Mouse (Mus musculus): ENCODE data around the gene Flii.
A peak's percentile ranks its signal among the peaks of the same experiment; 100 is the strongest.

Flii gene

GRCm38 (mm10) chr11:60715833-60716232 lies 11.2 kb downstream of the Flii start:
- no peak for DNase-seq (ENCODE audit: low spot score)

DNA sequence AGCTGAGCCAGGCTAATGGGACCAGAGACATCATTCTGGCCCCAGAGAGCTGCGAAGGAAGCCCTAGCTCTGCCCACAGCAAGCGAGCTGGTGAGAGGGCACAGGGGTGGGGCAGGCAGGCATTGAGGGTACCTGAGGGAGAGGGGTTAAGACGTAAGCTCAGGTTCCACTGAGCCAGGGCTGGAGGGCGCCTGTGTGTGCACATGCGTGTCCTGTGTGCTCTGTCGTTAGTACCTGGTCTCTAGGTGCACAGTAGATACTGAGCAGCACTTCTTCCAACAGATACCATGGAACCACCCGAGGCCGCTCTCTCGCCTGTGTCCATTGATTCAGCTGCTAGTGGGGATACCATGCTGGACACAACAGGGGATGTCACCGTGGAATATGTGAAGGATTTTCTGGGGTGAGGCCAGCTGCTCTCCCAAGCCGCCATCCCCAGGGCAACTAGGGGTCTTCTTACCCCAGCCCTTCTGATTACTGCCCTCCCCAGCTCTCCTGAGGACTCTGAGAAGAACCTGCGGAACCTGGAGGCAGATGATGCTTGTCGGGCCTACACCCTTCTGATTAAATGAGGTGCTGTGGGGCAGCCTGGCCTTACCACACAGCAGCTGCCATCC lies 14.3 kb downstream of the Flii start:
- no peak for DNase-seq (ENCODE audit: low spot score)

DNA sequence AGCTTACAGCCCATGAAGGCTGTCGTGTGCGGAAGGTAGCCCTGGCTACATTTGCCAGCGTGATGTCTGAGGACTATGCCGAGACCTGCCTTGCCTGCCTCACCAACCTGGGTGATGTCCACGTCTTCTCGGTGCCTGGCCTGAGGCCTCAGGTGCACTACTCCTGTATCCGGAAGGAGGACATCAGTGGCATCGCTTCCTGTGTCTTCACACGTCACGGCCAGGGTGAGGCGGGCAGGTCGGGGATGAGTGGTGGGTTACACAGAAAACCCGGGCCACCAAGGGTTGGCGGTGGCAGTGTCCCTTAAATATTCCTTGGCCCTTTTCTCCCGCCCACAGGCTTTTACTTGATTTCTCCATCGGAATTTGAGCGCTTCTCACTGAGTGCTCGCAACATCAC lies 15.0 kb downstream of the Flii start:
- no peak for DNase-seq (ENCODE audit: low spot score)

- no peak for DNase-seq (ENCODE audit: low spot score)
These were observed 15.8 kb downstream of the Flii start for GRCm38 (mm10) chr11:60711218-60711617.

GRCm38 (mm10) chr11:60709481-60710465 lies 17.3 kb downstream of the Flii start:
- no peak for DNase-seq (ENCODE audit: low spot score)

GRCm38 (mm10) chr11:60708631-60709030 lies 18.4 kb downstream of the Flii start:
- DNase-seq (ENCODE audit: low spot score) = peak; percentile 4

DNA sequence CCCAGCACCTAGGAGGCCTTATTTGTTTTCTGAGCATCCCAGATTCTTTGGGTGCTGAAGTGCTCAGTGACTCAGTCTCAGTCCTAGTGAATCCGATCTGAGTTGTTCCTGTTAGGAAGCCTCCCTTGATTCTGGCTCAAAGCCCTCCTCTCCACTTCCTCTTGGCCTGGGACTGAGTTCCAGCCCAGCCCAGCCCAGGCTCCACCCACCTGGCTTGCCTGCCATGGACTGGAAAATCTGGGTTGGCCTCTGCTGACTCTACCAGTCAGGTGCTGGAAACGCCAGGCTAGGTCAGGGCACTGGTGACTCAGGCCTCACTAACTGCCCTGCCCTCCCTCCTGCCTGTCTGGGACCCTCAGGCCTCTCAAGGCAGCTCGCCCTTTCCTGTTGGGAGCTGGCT lies 19.4 kb downstream of the Flii start:
- peak; percentile 92 for DNase-seq (ENCODE audit: low spot score)

- peak; percentile 14 for DNase-seq (ENCODE audit: low spot score)
These were observed 20.2 kb downstream of the Flii start for GRCm38 (mm10) chr11:60706696-60707480.

DNA sequence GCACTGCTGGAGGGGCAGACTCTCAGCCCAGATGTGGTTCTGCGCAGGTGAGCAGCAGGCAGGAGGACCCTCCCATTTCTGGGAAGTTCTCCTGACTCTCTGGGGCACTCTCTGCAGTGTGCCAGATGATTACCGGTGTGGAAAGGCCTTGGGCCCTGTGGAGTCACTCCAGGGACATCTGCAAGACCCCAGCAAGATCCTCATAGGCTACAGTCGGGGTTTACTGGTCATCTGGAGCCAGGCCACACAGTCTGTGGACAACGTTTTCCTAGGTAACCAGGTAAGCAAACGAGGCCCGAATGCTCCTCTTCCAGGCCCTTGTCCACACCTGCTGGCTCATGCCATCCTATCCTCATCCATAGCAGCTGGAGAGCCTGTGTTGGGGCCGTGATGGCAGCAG lies 21.0 kb downstream of the Flii start:
- no peak for DNase-seq (ENCODE audit: low spot score)

DNA sequence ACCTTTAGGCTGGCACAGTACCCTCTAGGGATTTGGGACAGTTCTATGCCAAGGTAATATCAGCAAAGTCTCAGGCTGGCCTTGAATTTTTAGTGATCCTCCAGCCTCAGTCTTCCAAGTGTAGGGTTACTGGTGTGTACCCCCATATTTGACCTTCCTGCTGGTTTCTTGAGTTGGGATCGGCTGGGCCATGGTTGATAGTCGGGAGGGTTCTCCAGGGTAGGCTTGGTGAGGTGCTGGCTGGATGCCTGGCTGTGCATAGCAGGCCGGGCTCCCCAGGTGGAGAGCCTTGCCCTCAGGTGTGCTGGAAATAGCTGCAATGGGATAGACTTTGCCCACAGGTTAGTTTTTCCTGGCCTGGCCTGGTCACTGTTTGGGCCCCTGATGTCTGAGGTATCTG lies 21.8 kb downstream of the Flii start:
- DNase-seq (ENCODE audit: low spot score) = peak; percentile 2

- peak; percentile 2 for DNase-seq (ENCODE audit: low spot score)
These were observed 22.8 kb downstream of the Flii start for GRCm38 (mm10) chr11:60704023-60704880.

DNA sequence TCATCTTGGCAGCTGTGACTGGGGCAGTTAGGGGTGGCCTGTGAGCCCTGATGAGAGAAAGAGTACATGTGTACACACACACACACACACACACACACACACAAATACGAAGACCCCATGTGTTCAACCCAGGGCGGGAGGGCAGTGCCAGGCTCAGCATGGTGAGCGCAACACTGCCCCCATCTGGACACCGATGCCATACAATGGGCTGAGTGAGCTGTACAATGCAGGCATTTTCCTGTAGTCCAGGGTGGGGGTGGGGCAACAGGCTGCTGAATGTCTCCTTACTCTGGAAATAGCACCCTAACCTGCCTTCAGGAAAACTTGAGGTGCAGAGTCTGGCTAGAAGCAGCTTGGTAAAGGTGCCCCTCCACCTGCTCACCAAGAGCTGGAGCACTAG lies 23.9 kb downstream of the Flii start:
- DNase-seq (ENCODE audit: low spot score) = peak; percentile 58

DNA sequence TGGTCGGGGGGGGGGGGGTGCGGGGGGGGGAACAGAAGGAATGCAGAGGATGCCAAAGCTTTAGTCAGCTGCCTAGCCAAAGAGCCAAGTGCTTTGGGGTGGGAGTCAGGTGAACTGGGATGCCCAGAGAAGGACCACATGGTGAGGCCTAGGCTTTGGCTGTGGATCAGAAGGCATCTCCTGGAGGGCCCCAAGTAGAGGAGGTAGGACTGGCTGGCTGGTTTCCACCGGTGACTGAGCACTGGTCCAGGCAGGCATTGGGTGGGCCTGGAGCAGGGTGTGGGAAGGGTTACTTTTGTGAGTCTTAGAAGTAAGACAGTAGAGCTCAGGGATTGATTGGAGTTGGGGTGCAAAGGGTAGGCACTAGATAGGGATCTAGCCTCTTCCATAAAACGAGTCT lies 25.5 kb downstream of the Flii start:
- peak; percentile 8 for DNase-seq (ENCODE audit: low spot score)

- no peak for DNase-seq (ENCODE audit: low spot score)
These were observed 26.5 kb downstream of the Flii start for GRCm38 (mm10) chr11:60700320-60701185.

DNA sequence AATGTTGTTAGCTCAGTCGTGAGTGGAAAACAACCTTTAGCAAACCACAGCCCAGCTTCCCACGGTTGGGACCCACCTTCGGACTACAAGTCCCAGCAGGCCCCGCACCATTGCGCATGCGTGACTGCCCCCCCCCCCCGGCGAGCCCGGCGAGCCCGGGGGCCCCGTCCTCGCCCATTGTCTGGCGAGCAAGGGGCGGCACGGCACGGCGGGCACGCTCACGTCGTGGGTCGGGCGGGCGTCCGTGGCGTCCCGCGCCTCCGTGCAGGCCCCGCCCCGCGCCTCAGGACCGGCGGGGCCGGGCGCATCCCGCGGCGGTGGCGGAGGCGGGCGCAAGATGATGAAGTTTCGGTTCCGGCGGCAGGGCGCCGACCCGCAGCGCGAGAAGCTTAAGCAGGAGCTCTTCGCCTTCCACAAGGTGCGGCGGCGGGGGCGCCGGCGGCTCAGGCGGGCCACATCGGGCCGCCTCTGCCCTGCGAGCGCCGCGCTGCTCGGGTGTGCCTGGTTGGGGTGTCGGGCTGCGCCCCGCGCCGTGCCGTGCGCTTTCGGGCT lies 27.5 kb downstream of the Flii start, which contains the start of gene Llgl1:
Llgl1 (plus strand) TSS at position 200 of the 552 bp plus-strand sequence.
- peak; percentile 86 for DNase-seq (ENCODE audit: low spot score)

DNA sequence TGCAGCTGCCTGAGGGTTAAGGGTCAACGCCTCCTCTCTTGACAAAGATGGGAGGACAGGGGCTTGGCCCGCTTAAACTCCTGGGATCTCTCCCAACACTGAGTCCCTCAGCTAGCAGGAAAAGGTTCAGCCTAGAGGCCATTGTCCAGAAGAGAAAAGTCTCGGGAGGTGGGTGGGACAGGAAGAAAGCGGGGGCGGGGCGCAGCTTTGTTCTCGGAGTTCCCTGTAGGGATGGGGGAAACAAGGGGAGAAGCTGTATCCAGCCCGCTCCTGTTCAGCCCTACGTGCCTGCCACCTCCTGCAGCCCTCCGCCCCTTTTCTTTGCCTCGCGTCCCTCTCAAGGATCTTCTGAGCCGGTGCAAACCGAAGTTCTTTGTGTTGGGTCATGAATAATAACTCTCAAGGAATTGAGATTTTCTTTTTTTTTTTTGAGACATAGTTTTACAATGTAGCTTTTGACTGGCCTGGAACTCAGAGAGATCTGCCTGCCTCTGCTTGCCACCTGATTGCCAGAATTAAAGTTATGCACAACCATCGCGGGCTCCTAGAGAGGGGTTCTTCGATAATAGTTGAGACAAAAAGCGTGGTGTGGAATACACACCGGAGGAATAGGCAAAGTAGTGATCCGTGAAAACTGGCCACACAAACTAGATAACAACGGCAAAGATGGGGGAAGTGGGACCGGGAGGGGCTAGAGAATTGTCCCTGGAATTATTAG lies 28.1 kb downstream of the Flii start:
- peak; percentile 74 for DNase-seq (ENCODE audit: low spot score)

DNA sequence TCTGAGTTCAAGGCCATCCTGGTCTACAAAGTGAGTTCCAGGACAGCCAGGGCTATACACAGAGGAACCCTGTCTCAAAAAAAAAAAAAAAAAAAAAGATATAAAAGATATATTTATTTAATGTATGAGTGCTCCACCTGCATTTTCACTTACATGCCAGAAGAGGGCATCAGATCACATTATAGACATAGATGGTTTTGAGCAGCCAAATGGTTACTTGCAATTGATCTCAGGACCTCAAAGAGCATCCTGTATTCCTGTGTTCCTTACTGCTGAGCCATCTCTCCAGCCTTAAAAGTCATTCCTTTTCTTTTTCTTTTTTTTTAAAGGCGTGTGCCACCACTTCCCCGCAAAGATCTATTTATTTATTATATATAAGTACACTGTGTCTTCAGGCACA lies 29.5 kb downstream of the Flii start:
- DNase-seq (ENCODE audit: low spot score) = no peak

GRCm38 (mm10) chr11:60696165-60696564 lies 30.9 kb downstream of the Flii start:
- DNase-seq (ENCODE audit: low spot score) = no peak

Measured in urinary bladder, postnatal 14 days (tissue).